Mouse (Mus musculus) embryonic fibroblast, embryonic 13.5 days (primary cell): Measurements from ENCODE around the gene Slk.

Experiments used
- CTCF ChIP-seq: IDR thresholded peaks from 2 replicates; pipeline ENCODE4 v1.5.1; 2011; ENCODE audit warnings: mild to moderate bottlenecking, control low read depth, low read length, moderate library complexity, borderline replicate concordance; ENCODE audit not compliant: insufficient read depth
- POLR2A ChIP-seq: IDR thresholded peaks from 2 replicates; pipeline ENCODE4 v1.6.1; 2011; ENCODE audit warnings: low read depth, mild to moderate bottlenecking, control low read depth, low read length, moderate library complexity

- TF ChIP-seq CTCF (no peak), POLR2A (no peak)
Observed at GRCm38 (mm10) chr19:47585772-47586171, 6.3 kb downstream of the Slk start.
